Mouse (Mus musculus): ENCODE results near the gene Taok1.
A peak's percentile ranks its signal among the peaks of the same experiment; 100 is the strongest.
"Not testable (repeated sequence)": the region's sequence is repeated elsewhere in the genome, so short reads cannot be mapped to it uniquely, and the experiment has no call there.

Gene Taok1

GRCm38 (mm10) chr11:77545261-77545660 lies 62.4 kb downstream of the Taok1 start:
- no peak for DNase-seq

- DNase-seq: no peak
Measured at GRCm38 (mm10) chr11:77532202-77532846, 75.3 kb downstream of the Taok1 start.

GRCm38 (mm10) chr11:77530862-77531261 lies 76.8 kb downstream of the Taok1 start:
- no peak for DNase-seq

GRCm38 (mm10) chr11:77529644-77530043 lies 78.0 kb downstream of the Taok1 start:
- DNase-seq: no peak

GRCm38 (mm10) chr11:77528420-77528819 lies 79.2 kb downstream of the Taok1 start:
- not testable (repeated sequence) for DNase-seq

- no peak for DNase-seq
Measured at GRCm38 (mm10) chr11:77525804-77526486, 81.7 kb downstream of the Taok1 start.

GRCm38 (mm10) chr11:77520601-77521529 lies 86.8 kb downstream of the Taok1 start:
- DNase-seq: no peak

GRCm38 (mm10) chr11:77519043-77519442 lies 88.6 kb downstream of the Taok1 start, which contains the start of gene Gm10392:
TSS of gene Gm10392 (minus strand) at chr11:77519198.
- DNase-seq: no peak

- DNase-seq: peak; percentile 16
Measured at GRCm38 (mm10) chr11:77518051-77518798, 89.4 kb downstream of the Taok1 start.

- no peak for DNase-seq
Measured at GRCm38 (mm10) chr11:77516553-77517425, 90.8 kb downstream of the Taok1 start.

- DNase-seq: peak; percentile 33
Measured at GRCm38 (mm10) chr11:77515637-77516552, 91.7 kb downstream of the Taok1 start, which contains the start of gene Trp53i13. TSS of gene Trp53i13 (minus strand) at chr11:77515980.

GRCm38 (mm10) chr11:77514832-77515636 lies 92.6 kb downstream of the Taok1 start, which contains the start of gene Abhd15:
TSS of gene Abhd15 (plus strand) at chr11:77515121.
- peak; percentile 58 for DNase-seq

- peak; percentile 36 for DNase-seq
Measured at GRCm38 (mm10) chr11:77514281-77514831, 93.3 kb downstream of the Taok1 start.

GRCm38 (mm10) chr11:77513811-77514170 lies 93.8 kb downstream of the Taok1 start:
- peak; percentile 34 for DNase-seq

- peak; percentile 83 for DNase-seq
Measured at GRCm38 (mm10) chr11:77512891-77513810, 94.5 kb downstream of the Taok1 start.

GRCm38 (mm10) chr11:77511336-77511735 lies 96.3 kb downstream of the Taok1 start:
- peak; percentile 16 for DNase-seq

GRCm38 (mm10) chr11:77508068-77509021 lies 99.3 kb downstream of the Taok1 start:
- peak; percentile 80 for DNase-seq

All from cerebellum, adult 9-11 months (tissue).